Mouse (Mus musculus) G1E-ER4 (cell line): Measurements from ENCODE around the gene Klf7. TPM values are rescaled to one million over a fixed set of nuclear protein-coding genes. Genes with fewer than 3 reads are reported as not detected.

Source experiments
- GATA1 ChIP-seq: IDR thresholded peaks from one replicate; pipeline ENCODE4 v1.8.0; 2012; ENCODE audit warnings: low read length, inconsistent platforms
- polyA plus RNA-seq: library from polyadenylated mRNA; stranded (reverse); fragments of >175 nt; gene quantifications from 2 replicates; pipeline ENCODE4 v1.2.3, GENCODE M21; 2012

Gene Klf7
- polyA plus RNA-seq, 1 experiment, result not detected

DNA sequence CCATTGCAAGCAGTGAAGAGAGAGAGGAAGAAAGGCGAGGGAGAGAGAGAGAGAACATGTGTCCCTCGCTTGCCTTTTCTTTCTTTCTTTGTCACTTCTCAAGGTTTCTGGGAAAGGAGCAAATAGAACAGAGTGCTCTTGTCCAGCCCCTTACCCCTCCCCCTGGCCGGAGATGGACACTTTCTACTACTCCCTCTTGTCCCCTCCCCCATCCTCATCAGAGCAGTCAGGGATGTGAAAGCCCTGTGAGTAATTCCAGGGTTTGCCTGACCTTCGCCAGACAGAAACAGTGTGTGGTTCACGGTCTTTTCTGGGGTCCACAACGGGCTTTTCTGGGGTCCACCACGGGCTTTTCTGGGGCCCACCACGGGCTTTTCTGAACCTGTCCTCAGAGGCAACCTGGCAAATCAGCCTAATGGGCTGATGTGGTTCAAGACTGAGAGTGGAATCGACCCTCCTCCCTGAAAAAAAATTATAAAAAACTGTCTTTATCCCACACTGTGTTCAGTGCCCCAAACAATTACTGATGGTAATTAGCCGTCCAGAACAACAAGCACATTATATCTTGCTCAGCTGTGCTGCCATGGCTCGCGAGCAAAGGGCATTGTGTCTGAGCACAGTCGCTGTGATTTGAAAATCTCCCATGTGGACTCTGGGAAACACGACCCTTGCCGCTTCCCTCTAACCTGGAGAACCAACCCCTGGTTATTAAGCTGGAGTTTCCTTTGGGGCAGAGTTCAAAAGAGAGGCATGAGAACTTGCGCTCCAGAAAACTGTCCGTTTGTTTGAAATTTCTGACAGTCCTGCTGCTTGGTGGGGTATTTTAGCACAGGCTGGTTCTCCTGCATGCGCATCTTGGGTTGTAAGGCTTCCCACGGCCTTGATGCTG lies 127.6 kb downstream of the Klf7 start:
- no peak for TF ChIP-seq GATA1

DNA sequence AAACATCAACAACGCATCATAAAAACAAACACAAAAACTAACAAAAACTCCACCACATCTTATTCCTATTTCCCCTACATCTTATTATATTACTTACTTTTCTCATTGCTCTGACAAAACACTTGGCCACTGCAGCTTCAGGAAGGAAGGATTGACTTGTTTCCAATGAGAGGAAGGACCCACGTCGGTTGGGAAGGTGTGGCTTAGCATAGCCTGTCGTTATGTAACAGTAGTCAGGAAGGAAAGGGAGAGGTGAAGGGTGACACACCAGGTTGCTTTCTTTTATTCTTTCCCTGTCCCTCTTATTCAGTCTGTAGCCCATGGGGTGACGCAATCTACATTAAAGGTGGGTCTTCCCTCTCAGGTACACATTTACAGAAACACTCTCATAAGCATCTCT lies 129.6 kb downstream of the Klf7 start:
- TF ChIP-seq GATA1, result no peak

DNA sequence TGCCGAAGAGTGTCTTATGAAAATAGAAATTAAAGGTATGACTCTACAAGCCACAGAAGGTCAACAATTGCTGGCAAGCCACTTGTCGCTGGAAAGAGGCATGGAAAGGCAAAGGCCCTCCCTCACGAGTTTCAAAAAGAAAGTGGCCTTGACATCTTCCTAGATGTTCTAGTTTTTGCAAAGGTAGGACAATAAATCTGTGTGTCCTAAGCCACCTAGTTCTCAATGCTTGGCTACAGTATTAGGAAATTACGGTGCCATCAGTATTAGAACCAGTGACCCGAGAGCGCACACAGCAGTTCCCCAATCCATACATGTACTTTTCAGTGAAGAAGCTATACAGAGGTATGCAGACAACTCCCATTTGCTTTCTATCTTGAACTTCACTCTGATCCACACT lies 131.7 kb downstream of the Klf7 start:
- no peak for TF ChIP-seq GATA1

DNA sequence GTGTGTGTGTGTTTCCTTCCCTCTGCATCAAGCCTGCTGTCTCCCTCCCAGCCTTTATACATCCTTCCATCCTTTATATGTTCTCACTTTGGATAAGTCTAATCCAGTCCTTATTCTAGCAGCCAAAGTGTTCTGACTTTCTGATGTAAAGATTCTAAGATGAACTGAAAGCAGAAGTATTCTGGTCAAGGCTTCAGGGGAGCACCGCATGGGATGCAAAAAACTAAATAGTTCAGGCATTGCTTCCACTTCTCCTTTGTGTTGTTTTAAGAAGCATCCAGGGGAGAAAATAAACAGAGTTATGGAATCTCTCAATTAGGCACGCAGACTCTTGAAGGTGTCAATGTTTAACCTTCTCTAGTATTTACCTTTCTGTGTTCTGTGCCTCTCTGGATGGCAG lies 141.3 kb downstream of the Klf7 start:
- TF ChIP-seq GATA1, result no peak
